Mouse (Mus musculus): ENCODE data around the gene Uimc1.

DNA sequence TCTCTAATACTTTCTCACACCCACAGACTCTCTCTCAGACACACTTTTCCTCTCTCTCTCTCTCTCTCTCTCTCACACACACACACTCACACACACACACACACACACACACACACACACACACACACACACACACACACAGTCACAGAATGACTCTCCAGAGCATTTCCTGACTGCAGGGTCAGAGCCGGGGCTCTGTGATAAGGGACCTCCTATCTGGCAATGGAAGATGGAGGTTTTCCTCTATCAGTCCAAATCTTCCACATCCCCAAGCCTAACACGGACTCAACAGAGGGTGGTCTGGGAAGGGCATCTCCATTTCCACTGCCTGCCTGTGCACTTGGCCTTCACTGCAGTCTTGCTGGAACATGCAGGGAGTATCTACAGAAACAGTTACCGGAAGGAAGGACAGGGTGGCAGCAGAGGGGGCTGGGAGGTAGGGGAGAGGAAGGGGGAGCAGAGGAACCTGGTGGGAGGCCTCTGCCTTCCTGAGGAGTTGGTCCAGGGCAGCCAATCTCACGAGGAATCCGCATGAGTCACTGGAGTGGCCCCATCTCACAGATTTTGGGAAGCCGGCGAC is 111.8 kb downstream of the Uimc1 start:
- no peak for TF ChIP-seq FLI1 (IDR thresholded peaks at IDR 0.05; ENCODE audit: low read length)
- no peak for TF ChIP-seq GATA1 (IDR thresholded peaks at IDR 0.05; ENCODE audit: borderline replicate concordance, low read length)

All from megakaryocyte, embryonic 14.5 days (primary cell).